Mouse (Mus musculus) myocyte (in vitro differentiated cells): ENCODE data around the gene Rbms3.

Source experiments
- E2F4 ChIP-seq: IDR thresholded peaks from one replicate; pipeline ENCODE4 v1.6.1; 2011; ENCODE audit warnings: mild to moderate bottlenecking, control low read depth, moderate library complexity; ENCODE audit not compliant: insufficient read depth
- MYOD1 ChIP-seq, 3 experiments: IDR thresholded peaks; one replicate each; pipeline ENCODE4 v1.6.1; 2011; ENCODE audit warnings: control low read depth in 2 of 3, low read depth in 2 of 3, mild to moderate bottlenecking in 2 of 3, moderate library complexity in 1 of 3; ENCODE audit not compliant: insufficient read length in 2 of 3, control insufficient read depth in 1 of 3
- POLR2A ChIP-seq: IDR thresholded peaks from one replicate; pipeline ENCODE4 v1.6.1; 2011; ENCODE audit warnings: low read depth, mild to moderate bottlenecking, control low read depth, moderate library complexity; ENCODE audit not compliant: insufficient read length
- USF1 ChIP-seq: IDR thresholded peaks from one replicate; pipeline ENCODE4 v1.6.1; 2011; ENCODE audit warnings: low read depth, mild to moderate bottlenecking, control low read depth, moderate library complexity

DNA sequence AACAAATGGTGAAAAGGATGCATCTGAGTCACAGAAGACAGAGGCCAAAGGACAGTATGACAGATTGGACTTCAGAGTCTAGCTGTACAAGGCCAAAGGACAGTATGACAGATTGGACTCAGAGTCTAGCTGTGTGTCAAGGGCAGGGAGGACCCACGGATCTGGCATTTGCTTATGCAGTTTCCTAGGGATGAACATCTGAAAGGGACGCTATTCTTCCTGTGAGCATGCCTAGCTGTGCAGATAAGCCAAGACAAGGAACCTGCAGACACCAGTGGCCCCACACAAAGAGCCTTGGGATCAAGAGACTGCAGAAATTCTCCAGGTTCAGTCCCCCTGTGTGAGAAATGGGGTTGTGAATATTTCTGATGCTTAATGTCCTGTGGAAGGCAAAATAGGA is 100.4 kb downstream of the Rbms3 start:
- no peak for TF ChIP-seq E2F4
- no peak for TF ChIP-seq USF1
- no peak for TF ChIP-seq POLR2A
- no peak for TF ChIP-seq MYOD1 (IDR thresholded peaks at IDR 0.05; ENCODE audit: control insufficient read depth in 1 of 3, insufficient read length in 2 of 3, low read depth in 2 of 3)
